8 mouse cellular contexts compared by ENCODE assay signal in genomic region chr13:107899600-107900229, GRCm38 (mm10).
A peak's percentile ranks its signal among the peaks of the same experiment; 100 is the strongest.
DNase-seq lines count a peak whose midpoint lies in the region; ATAC-seq and TF ChIP-seq lines count a peak whose summit lies in the region.

No protein-coding gene starts in this region.

- no peaks in the 10 kb centered on the region for H3K27me3 ChIP-seq in hindbrain, postnatal 0 days (ENCODE audit: insufficient read depth, low read length)
- H3K27me3 ChIP-seq in hindbrain, embryonic 12.5 days: no peaks in the 10 kb centered on the region
- no peaks in the 10 kb centered on the region for H3K27me3 ChIP-seq in lung, embryonic 14.5 days (ENCODE audit: insufficient read depth, low read length)

- no peak for TF ChIP-seq POLR2A in brain, embryonic 14.5 days (IDR thresholded peaks at IDR 0.05; ENCODE audit: borderline replicate concordance, extremely low read depth, insufficient read depth, insufficient read length, poor library complexity, severe bottlenecking)

- no peak overlapping the region for H3K9ac ChIP-seq in hindbrain, postnatal 0 days (replicated peaks; ENCODE audit: low read length)
- no peak overlapping the region for H3K9ac ChIP-seq in hindbrain, embryonic 12.5 days
- H3K9ac ChIP-seq in lung, embryonic 14.5 days: no peak overlapping the region

- H3K4me3 ChIP-seq in hindbrain, postnatal 0 days (ENCODE audit: low read length): no peak overlapping the region
- no peak overlapping the region for H3K4me3 ChIP-seq in hindbrain, embryonic 12.5 days
- H3K4me3 ChIP-seq in lung, embryonic 14.5 days (ENCODE audit: low read depth, low read length): no peak overlapping the region

- H3K4me2 ChIP-seq in hindbrain, postnatal 0 days (ENCODE audit: low read depth, low read length): no peak overlapping the region
- no peak overlapping the region for H3K4me2 ChIP-seq in hindbrain, embryonic 12.5 days (replicated peaks)
- no peak overlapping the region for H3K4me2 ChIP-seq in lung, embryonic 14.5 days

- WGBS in hindbrain, postnatal 0 days: 45% methylated on average over 8 of the region's 8 CpGs
- WGBS in hindbrain, embryonic 12.5 days: 58% methylated on average over 8 of the region's 8 CpGs
- 52% methylated on average over 8 of the region's 8 CpGs for WGBS in lung, embryonic 14.5 days

- no peak for TF ChIP-seq CTCF in hindbrain, postnatal 0 days (IDR thresholded peaks at IDR 0.05; ENCODE audit: low read depth)
- no peak for TF ChIP-seq CTCF in brain, embryonic 14.5 days (IDR thresholded peaks at IDR 0.05; ENCODE audit: borderline replicate concordance, extremely low read depth, insufficient read depth, insufficient read length)
- TF ChIP-seq CTCF in lung, embryonic 14.5 days (IDR thresholded peaks at IDR 0.05; ENCODE audit: low read depth): no peak

- no peaks in the 10 kb centered on the region for H3K36me3 ChIP-seq in hindbrain, postnatal 0 days (ENCODE audit: insufficient read depth, low read length)
- H3K36me3 ChIP-seq in hindbrain, embryonic 12.5 days: no peaks in the 10 kb centered on the region
- H3K36me3 ChIP-seq in lung, embryonic 14.5 days (ENCODE audit: insufficient read depth): no peaks in the 10 kb centered on the region

- DNase-seq in hindbrain, postnatal 0 days (ENCODE audit: low spot score): peak; percentile 55
- DNase-seq in brain, embryonic 14.5 days (ENCODE audit: low read depth): peak; percentile 56
- DNase-seq in heart, postnatal 25 days (ENCODE audit: low spot score): peak; percentile 24
- DNase-seq in lung, embryonic 14.5 days: peak; percentile 54
- DNase-seq in cerebellum, adult 8-10 months: no peak
- no peak for DNase-seq in B cell, adult 2 months

- no peaks in the 10 kb centered on the region for H3K9me3 ChIP-seq in hindbrain, postnatal 0 days (ENCODE audit: low read length)
- no peaks in the 10 kb centered on the region for H3K9me3 ChIP-seq in hindbrain, embryonic 12.5 days (replicated peaks)
- no peaks in the 10 kb centered on the region for H3K9me3 ChIP-seq in lung, embryonic 14.5 days (ENCODE audit: low read depth, low read length)

- H3K27ac ChIP-seq in hindbrain, postnatal 0 days: no peak overlapping the region
- H3K27ac ChIP-seq in hindbrain, embryonic 12.5 days: no peak overlapping the region
- H3K27ac ChIP-seq in lung, embryonic 14.5 days (ENCODE audit: low read depth): no peak overlapping the region

- intact Hi-C loops in heart, postnatal 25 days (cut with DNase I): no loop called here

- H3K4me1 ChIP-seq in hindbrain, postnatal 0 days (ENCODE audit: insufficient read depth, low read length): no peaks in the 10 kb centered on the region
- peaks cover 16% of the 10 kb centered on the region for H3K4me1 ChIP-seq in hindbrain, embryonic 12.5 days
- H3K4me1 ChIP-seq in lung, embryonic 14.5 days (ENCODE audit: insufficient read depth): 0 out of 2 replicates have a peak, but pooled peaks cover 3% of the 10 kb centered on the region

- peak; percentile 59; the same call in 1 of the 2 replicates for ATAC-seq in hindbrain, postnatal 0 days
- ATAC-seq in hindbrain, embryonic 12.5 days (ENCODE audit: low FRiP score): no peak
- 0 out of 2 replicates have a peak, but pooled peaks have one; percentile 12 for ATAC-seq in lung, embryonic 14.5 days (ENCODE audit: insufficient read depth)
- no peak for ATAC-seq in monocyte, adult 5-6 weeks (replicated peaks; ENCODE audit: insufficient number of reproducible peaks, low FRiP score, low TSS enrichment, poor library complexity, severe bottlenecking)

Comparison
In these comparisons a context has a peak if more than half of its experiments do, and no peak if none do; other contexts are left out.
1. ATAC-seq: peak in hindbrain, postnatal 0 days (single experiment) and lung, embryonic 14.5 days (single experiment); none in hindbrain, embryonic 12.5 days (single experiment) and monocyte, adult 5-6 weeks (single experiment).
2. DNase-seq: peak in hindbrain, postnatal 0 days (single experiment), brain, embryonic 14.5 days (single experiment), heart, postnatal 25 days (single experiment) and lung, embryonic 14.5 days (single experiment); none in cerebellum, adult 8-10 months (single experiment) and B cell, adult 2 months (0 of 2).